9 mouse cellular contexts compared by ENCODE assay signal in genomic region chr5:120301672-120302071, GRCm38 (mm10).
DNase-seq lines count a peak whose midpoint lies in the region; ATAC-seq and TF ChIP-seq lines count a peak whose summit lies in the region.
"Had no signal": no experiment of that assay in that cellular context is flagged by ENCODE, and none has a peak within 500 bp of the region (broad histone marks: within the 10 kb centered on the region; RNA-seq: fewer than 3 reads in every experiment).

No protein-coding gene starts in this region.

- peaks cover 19% of the 10 kb centered on the region for H3K4me1 ChIP-seq in forebrain, embryonic 14.5 days (ENCODE audit: control insufficient read depth, insufficient read depth, low read length)
- no peaks in the 10 kb centered on the region for H3K4me1 ChIP-seq in limb, embryonic 14.5 days (ENCODE audit: control insufficient read depth, insufficient read depth, low read length)

- no peaks in the 10 kb centered on the region for H3K36me3 ChIP-seq in forebrain, embryonic 14.5 days (ENCODE audit: control insufficient read depth, insufficient read depth, low read length)
- H3K36me3 ChIP-seq in limb, embryonic 14.5 days (ENCODE audit: control insufficient read depth, insufficient read depth, low read length): no peaks in the 10 kb centered on the region

- no peaks in the 10 kb centered on the region for H3K9me3 ChIP-seq in forebrain, embryonic 14.5 days (replicated peaks; ENCODE audit: control insufficient read depth, low read length)
- H3K9me3 ChIP-seq in limb, embryonic 14.5 days (ENCODE audit: control insufficient read depth, low read length): no peaks in the 10 kb centered on the region

- TF ChIP-seq POLR2A in limb, embryonic 14.5 days (IDR thresholded peaks at IDR 0.05; ENCODE audit: borderline replicate concordance, extremely low read depth, insufficient read depth, insufficient read length): no peak

- H3K4me2 ChIP-seq in forebrain, embryonic 14.5 days (ENCODE audit: low read length): peak overlapping the region; percentile 62
- peak overlapping the region; percentile 45 for H3K4me2 ChIP-seq in limb, embryonic 14.5 days (replicated peaks; ENCODE audit: low read depth, low read length, severe bottlenecking)

- no peak overlapping the region; the same call in 1 of the 2 replicates for H3K27ac ChIP-seq in forebrain, embryonic 14.5 days (ENCODE audit: low read depth, low read length)
- no peak overlapping the region for H3K27ac ChIP-seq in limb, embryonic 14.5 days (replicated peaks; ENCODE audit: low read depth, low read length)

- 10% methylated on average over 16 of the region's 16 CpGs for WGBS in forebrain, embryonic 14.5 days
- WGBS in limb, embryonic 14.5 days: 2% methylated on average over 16 of the region's 16 CpGs

- H3K27me3 ChIP-seq in forebrain, embryonic 14.5 days (replicated peaks; ENCODE audit: control insufficient read depth, insufficient read depth, low read length): peaks cover 14% of the 10 kb centered on the region; the same call in 1 of the 2 replicates
- H3K27me3 ChIP-seq in limb, embryonic 14.5 days (ENCODE audit: control insufficient read depth, insufficient read depth, low read length): peaks cover 51% of the 10 kb centered on the region

- H3K9ac ChIP-seq in forebrain, embryonic 14.5 days (ENCODE audit: low read length): peak overlapping the region; percentile 67
- no peak overlapping the region for H3K9ac ChIP-seq in limb, embryonic 14.5 days (ENCODE audit: low read depth, low read length, severe bottlenecking)

- peak; percentile 32; the same call in 1 of the 2 replicates for ATAC-seq in forebrain, embryonic 14.5 days
- no peak for ATAC-seq in limb, embryonic 14.5 days (ENCODE audit: low FRiP score, low read depth)

- no peak overlapping the region for H3K4me3 ChIP-seq in forebrain, embryonic 14.5 days (ENCODE audit: low read depth, low read length)
- peak overlapping the region; percentile 28; the same call in 1 of the 2 replicates for H3K4me3 ChIP-seq in limb, embryonic 14.5 days (replicated peaks; ENCODE audit: low read length)

- DNase-seq in retina, postnatal 1 day: peak; percentile 58
- DNase-seq in retina, embryonic 14.5 days (ENCODE audit: low spot score): no peak
- DNase-seq in forebrain, embryonic 14.5 days (ENCODE audit: low spot score): peak; percentile 49
- no peak for DNase-seq in limb, embryonic 14.5 days (ENCODE audit: low spot score)
- no peak for DNase-seq in right cerebral cortex, adult 2 months (ENCODE audit: low spot score in 2 of 2)
- DNase-seq in urinary bladder, postnatal 36 days (ENCODE audit: low spot score in 2 of 2): no peak
- no peak for DNase-seq in kidney, postnatal 36 days
- DNase-seq: cerebellum, adult 11 months; gastrocnemius, postnatal 10 days had no signal

Comparison
In these comparisons a context has a peak if more than half of its experiments do, and no peak if none do; other contexts are left out.
1. DNase-seq: peak in retina, postnatal 1 day (single experiment) and forebrain, embryonic 14.5 days (single experiment); none in retina, embryonic 14.5 days (single experiment), limb, embryonic 14.5 days (single experiment), right cerebral cortex, adult 2 months (0 of 2), urinary bladder, postnatal 36 days (0 of 2) and kidney, postnatal 36 days (0 of 2).